Mouse (Mus musculus): ENCODE measurements around the gene Gm20662.

GRCm38 (mm10) chr9:108048566-108048955 is 52.4 kb downstream of the Gm20662 start:
- no peak for TF ChIP-seq CTCF (IDR thresholded peaks at IDR 0.05; ENCODE audit: borderline replicate concordance, insufficient read depth, low read depth, low read length)
- no peak for TF ChIP-seq POLR2A (IDR thresholded peaks at IDR 0.05; ENCODE audit: borderline replicate concordance, insufficient read depth, low read length)
